Mouse (Mus musculus) brown adipose tissue, adult 24 weeks (tissue): Measurements from ENCODE around the gene 4930519G04Rik. TPM values are rescaled to one million over a fixed set of nuclear protein-coding genes. Genes with fewer than 3 reads are reported as not detected.
"Not testable (repeated sequence)": the region's sequence is repeated elsewhere in the genome, so short reads cannot be mapped to it uniquely, and the experiment has no call there.

Experiments used
- H3K27ac ChIP-seq: fragments of 200-500 bp; replicated peaks from 2 replicates; pipeline ENCODE4 v1.5.1; 2012; ENCODE audit warnings: low read depth, mild to moderate bottlenecking, low read length
- H3K4me1 ChIP-seq: fragments of 200-500 bp; 2 replicates; pipeline ENCODE4 v1.6.1; 2012; ENCODE audit warnings: low read length, mixed read lengths; ENCODE audit not compliant: control insufficient read depth, insufficient read depth, insufficient read length
- H3K4me3 ChIP-seq: fragments of 200-500 bp; 2 replicates; pipeline ENCODE4 v1.5.1; 2012; ENCODE audit warnings: low read depth, mild to moderate bottlenecking, low read length, moderate library complexity; ENCODE audit not compliant: insufficient read depth
- polyA plus RNA-seq: library from polyadenylated mRNA; stranded (reverse); fragments of >200 nt; gene quantifications from 2 replicates; pipeline ENCODE4 v1.2.4, GENCODE M21; 2012; ENCODE audit not compliant: missing spikeins, insufficient read depth, insufficient read length

4930519G04Rik gene
- polyA plus RNA-seq, 1 experiment = not detected

GRCm38 (mm10) chr5:114914855-114915254 is 61.4 kb downstream of the 4930519G04Rik start:
- Histone ChIP-seq H3K27ac (no peak overlapping the region), H3K4me3 (no peak overlapping the region), H3K4me1 (no peaks in the 10 kb centered on the region)

GRCm38 (mm10) chr5:114915854-114916253 is 62.4 kb downstream of the 4930519G04Rik start:
- H3K27ac ChIP-seq = no peak overlapping the region
- no peaks in the 10 kb centered on the region for H3K4me1 ChIP-seq
- no peak overlapping the region for H3K4me3 ChIP-seq

GRCm38 (mm10) chr5:114916777-114917176 is 63.3 kb downstream of the 4930519G04Rik start:
- no peak overlapping the region for H3K4me3 ChIP-seq
- H3K4me1 ChIP-seq = no peaks in the 10 kb centered on the region
- no peak overlapping the region for H3K27ac ChIP-seq

GRCm38 (mm10) chr5:114917357-114917756 is 63.9 kb downstream of the 4930519G04Rik start:
- not testable (repeated sequence) for H3K4me3 ChIP-seq, H3K4me1 ChIP-seq, H3K27ac ChIP-seq

GRCm38 (mm10) chr5:114921551-114922365 is 68.3 kb downstream of the 4930519G04Rik start:
- Histone ChIP-seq H3K4me1 (0 out of 2 replicates have a peak, but pooled peaks cover 2% of the 10 kb centered on the region), H3K4me3 (0 out of 2 replicates have a peak overlapping the region, but pooled peaks have one; percentile 5), H3K27ac (peak overlapping the region; percentile 17; the same call in 1 of the 2 replicates)

- H3K4me1 ChIP-seq = 0 out of 2 replicates have a peak, but pooled peaks cover 2% of the 10 kb centered on the region
- peak overlapping the region; percentile 17; the same call in 1 of the 2 replicates for H3K27ac ChIP-seq
- H3K4me3 ChIP-seq = no peak overlapping the region
Observed at GRCm38 (mm10) chr5:114922366-114922731, 68.9 kb downstream of the 4930519G04Rik start.

GRCm38 (mm10) chr5:114922998-114923473 is 69.6 kb downstream of the 4930519G04Rik start, which contains the start of gene Oasl1:
TSS of gene Oasl1 (plus strand) at chr5:114923240.
- peak within 1 kb of the TSS; percentile 72 for H3K27ac ChIP-seq

GRCm38 (mm10) chr5:114926153-114926684 is 72.8 kb downstream of the 4930519G04Rik start:
- H3K4me1 ChIP-seq = 0 out of 2 replicates have a peak, but pooled peaks cover 2% of the 10 kb centered on the region
- no peak overlapping the region for H3K4me3 ChIP-seq
- no peak overlapping the region for H3K27ac ChIP-seq

More at GRCm38 (mm10) chr5:114922998-114923473, 69.6 kb downstream of the 4930519G04Rik start, which contains the start of gene Oasl1:
- Histone ChIP-seq H3K4me3 (peak within 1 kb of the TSS; percentile 93), H3K4me1 (0 out of 2 replicates have a peak, but pooled peaks cover 2% of the 10 kb centered on the region)

- H3K27ac ChIP-seq = no peak overlapping the region
- H3K4me1 ChIP-seq = 0 out of 2 replicates have a peak, but pooled peaks cover 2% of the 10 kb centered on the region
- no peak overlapping the region for H3K4me3 ChIP-seq
Observed at GRCm38 (mm10) chr5:114926753-114927152, 73.3 kb downstream of the 4930519G04Rik start.

GRCm38 (mm10) chr5:114931626-114932025 is 78.2 kb downstream of the 4930519G04Rik start:
- H3K4me1 ChIP-seq = no peaks in the 10 kb centered on the region
- no peak overlapping the region for H3K4me3 ChIP-seq
- H3K27ac ChIP-seq = no peak overlapping the region

GRCm38 (mm10) chr5:114933206-114933605 is 79.7 kb downstream of the 4930519G04Rik start:
- Histone ChIP-seq H3K27ac (no peak overlapping the region), H3K4me3 (no peak overlapping the region)

More at GRCm38 (mm10) chr5:114933206-114933605, 79.7 kb downstream of the 4930519G04Rik start:
- H3K4me1 ChIP-seq = no peaks in the 10 kb centered on the region

Other genes with a start within 250 kb of the 4930519G04Rik start
- gene Trpv4, start 195.2 kb upstream of the 4930519G04Rik start, polyA plus RNA-seq = 0.83 and 1.2 TPM in 2 replicates
- 29.8 and 31.9 TPM in 2 replicates for gene Gltp, start 162.7 kb upstream of the 4930519G04Rik start, polyA plus RNA-seq
- gene Tchp, start 145.9 kb upstream of the 4930519G04Rik start, polyA plus RNA-seq = 1.5 and 4.4 TPM in 2 replicates
- gene Ankrd13a, start 79.0 kb upstream of the 4930519G04Rik start, polyA plus RNA-seq = 37.1 and 53.8 TPM in 2 replicates
- 15.1 and 17.6 TPM in 2 replicates for gene Git2, start 78.1 kb upstream of the 4930519G04Rik start, polyA plus RNA-seq
- gene 1500011B03Rik, start 30.2 kb upstream of the 4930519G04Rik start, polyA plus RNA-seq = 2.1 and 5.5 TPM in 2 replicates
- gene Gm9936, start 5.0 kb downstream of the 4930519G04Rik start, polyA plus RNA-seq = not detected in 2 replicates
- gene Oasl2, start 43.3 kb downstream of the 4930519G04Rik start, polyA plus RNA-seq = 3.3 and 5.9 TPM in 2 replicates
- gene Oasl1, start 69.6 kb downstream of the 4930519G04Rik start, polyA plus RNA-seq = 1.2 TPM in 1 of 2 replicates, not detected in the other
- gene 2210016L21Rik, start 88.5 kb downstream of the 4930519G04Rik start, polyA plus RNA-seq = 11.2 and 11.3 TPM in 2 replicates
- gene Hnf1a, start 117.4 kb downstream of the 4930519G04Rik start, polyA plus RNA-seq = not detected in 2 replicates
- gene Sppl3, start 157.5 kb downstream of the 4930519G04Rik start, polyA plus RNA-seq = 15.8 and 15.9 TPM in 2 replicates
- not detected in 2 replicates for gene Gm10401, start 244.6 kb downstream of the 4930519G04Rik start, polyA plus RNA-seq